Mouse (Mus musculus): ENCODE measurements around the gene Arid1b.

The Arid1b gene

GRCm38 (mm10) chr17:5014327-5014957 lies 20.3 kb downstream of the Arid1b start:
- in situ Hi-C loops (cut with MseI, MboI): no loop called here

GRCm38 (mm10) chr17:5016404-5016803 lies 22.3 kb downstream of the Arid1b start:
- in situ Hi-C loops (cut with MseI, MboI): no loop called here

GRCm38 (mm10) chr17:5017065-5017464 lies 22.9 kb downstream of the Arid1b start:
- in situ Hi-C loops (cut with MseI, MboI): no loop called here

- in situ Hi-C loops (cut with MseI, MboI): no loop called here
These were observed 27.3 kb downstream of the Arid1b start for GRCm38 (mm10) chr17:5021303-5022003.

- in situ Hi-C loops (cut with MseI, MboI): no loop called here
These were observed 27.9 kb downstream of the Arid1b start for GRCm38 (mm10) chr17:5022019-5022544.

- in situ Hi-C loops (cut with MseI, MboI): no loop called here
These were observed 29.6 kb downstream of the Arid1b start for GRCm38 (mm10) chr17:5023745-5024144.

- in situ Hi-C loops (cut with MseI, MboI): no loop called here
These were observed 31.3 kb downstream of the Arid1b start for GRCm38 (mm10) chr17:5025400-5025799.

GRCm38 (mm10) chr17:5026578-5026977 lies 32.4 kb downstream of the Arid1b start:
- in situ Hi-C loops (cut with MseI, MboI): no loop called here

- in situ Hi-C loops (cut with MseI, MboI): no loop called here
These were observed 35.0 kb downstream of the Arid1b start for GRCm38 (mm10) chr17:5029148-5029547.

- in situ Hi-C loops (cut with MseI, MboI): no loop called here
These were observed 36.2 kb downstream of the Arid1b start for GRCm38 (mm10) chr17:5030290-5030689.

GRCm38 (mm10) chr17:5033346-5033745 lies 39.2 kb downstream of the Arid1b start:
- in situ Hi-C loops (cut with MseI, MboI): no loop called here

- in situ Hi-C loops (cut with MseI, MboI): no loop called here
These were observed 40.1 kb downstream of the Arid1b start for GRCm38 (mm10) chr17:5034201-5034600.

GRCm38 (mm10) chr17:5036200-5036835 lies 42.2 kb downstream of the Arid1b start:
- in situ Hi-C loops (cut with MseI, MboI): no loop called here

GRCm38 (mm10) chr17:5037199-5037598 lies 43.1 kb downstream of the Arid1b start:
- in situ Hi-C loops (cut with MseI, MboI): no loop called here

- in situ Hi-C loops (cut with MseI, MboI): no loop called here
These were observed 45.7 kb downstream of the Arid1b start for GRCm38 (mm10) chr17:5039826-5040225.

GRCm38 (mm10) chr17:5043871-5044270 lies 49.7 kb downstream of the Arid1b start:
- in situ Hi-C loops (cut with MseI, MboI): no loop called here

- in situ Hi-C loops (cut with MseI, MboI): no loop called here
These were observed 51.5 kb downstream of the Arid1b start for GRCm38 (mm10) chr17:5045613-5046012.

GRCm38 (mm10) chr17:5047373-5047772 lies 53.2 kb downstream of the Arid1b start:
- in situ Hi-C loops (cut with MseI, MboI): no loop called here

- in situ Hi-C loops (cut with MseI, MboI): no loop called here
These were observed 56.1 kb downstream of the Arid1b start for GRCm38 (mm10) chr17:5050266-5050665.

- in situ Hi-C loops (cut with MseI, MboI): no loop called here
These were observed 56.9 kb downstream of the Arid1b start for GRCm38 (mm10) chr17:5050970-5051530.

- in situ Hi-C loops (cut with MseI, MboI): no loop called here
These were observed 58.1 kb downstream of the Arid1b start for GRCm38 (mm10) chr17:5052091-5052799.

- in situ Hi-C loops (cut with MseI, MboI): no loop called here
These were observed 58.7 kb downstream of the Arid1b start for GRCm38 (mm10) chr17:5052800-5053179.

All from mouse trophoblast stem cell (cell line).